Comparison of ENCODE assay signal across 8 mouse cellular contexts in the genomic region with DNA sequence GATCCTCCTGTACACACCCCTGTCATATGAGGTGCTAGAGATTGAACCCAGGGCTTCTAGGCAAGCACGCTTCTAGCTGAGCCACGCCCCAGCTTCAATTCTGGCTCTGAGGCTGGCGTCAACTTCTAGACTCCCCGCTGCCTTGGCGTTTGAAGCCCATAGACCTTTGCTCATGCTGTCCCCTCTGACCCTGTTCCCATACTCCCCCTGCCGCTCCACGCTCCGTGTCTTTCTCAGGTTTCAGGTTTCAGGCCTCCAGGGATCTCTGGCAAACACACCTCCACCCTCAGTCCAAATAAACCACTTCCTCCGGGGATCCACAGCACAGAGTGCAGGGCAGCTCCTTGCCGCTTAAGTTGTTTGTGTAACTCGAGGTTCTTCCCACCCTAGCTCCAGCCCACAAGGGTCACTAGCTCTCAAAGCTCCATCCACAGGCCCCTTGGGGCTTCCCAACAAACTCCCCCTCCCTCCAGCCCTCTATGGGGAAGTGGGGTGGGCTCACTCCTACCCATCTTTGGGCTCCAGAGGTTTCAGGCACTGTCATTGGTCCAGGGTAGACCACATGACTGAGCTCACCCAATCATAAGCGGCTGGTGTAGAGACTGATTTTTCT. TPM values are rescaled to one million over a fixed set of nuclear protein-coding genes. Genes with fewer than 3 reads are reported as not detected.
DNase-seq lines count a peak whose midpoint lies in the region; ATAC-seq and TF ChIP-seq lines count a peak whose summit lies in the region.

No protein-coding gene starts in this region.

- no peak overlapping the region for H3K4me3 ChIP-seq in midbrain, embryonic 11.5 days (ENCODE audit: low read depth, low read length)
- no peak overlapping the region for H3K4me3 ChIP-seq in midbrain, postnatal 0 days (ENCODE audit: low read depth, low read length)
- H3K4me3 ChIP-seq in liver, adult 2 months (ENCODE audit: insufficient read depth, low read depth, low read length) = no peak overlapping the region

- 15% methylated on average over 12 of the region's 12 CpGs for WGBS in midbrain, embryonic 11.5 days
- WGBS in midbrain, postnatal 0 days = 14% methylated on average over 12 of the region's 12 CpGs
- 17% methylated on average over 12 of the region's 12 CpGs for WGBS in liver, adult 2 months

- H3K9ac ChIP-seq in midbrain, embryonic 11.5 days (ENCODE audit: low read length) = no peak overlapping the region
- H3K9ac ChIP-seq in midbrain, postnatal 0 days (replicated peaks; ENCODE audit: low read length, poor library complexity, severe bottlenecking) = no peak overlapping the region
- H3K9ac ChIP-seq in liver, adult 2 months (ENCODE audit: low read depth, low read length) = no peak overlapping the region

- no peak for TF ChIP-seq POLR2A in brain, embryonic 14.5 days (IDR thresholded peaks at IDR 0.05; ENCODE audit: borderline replicate concordance, extremely low read depth, insufficient read depth, insufficient read length, poor library complexity, severe bottlenecking)
- no peak for TF ChIP-seq POLR2A in liver, adult 2 months (IDR thresholded peaks at IDR 0.05; ENCODE audit: extremely low read depth, insufficient read depth, low read length)

- H3K79me2 ChIP-seq in liver, adult 2 months (ENCODE audit: control insufficient read depth, insufficient read depth, low read length) = no peaks in the 10 kb centered on the region

- no peaks in the 10 kb centered on the region for H3K9me3 ChIP-seq in midbrain, embryonic 11.5 days (ENCODE audit: control insufficient read depth, low read length)
- no peaks in the 10 kb centered on the region for H3K9me3 ChIP-seq in midbrain, postnatal 0 days (ENCODE audit: low read length)

- 0 out of 2 replicates have a peak overlapping the region, but pooled peaks have one; percentile 6 for H3K4me2 ChIP-seq in midbrain, embryonic 11.5 days
- H3K4me2 ChIP-seq in midbrain, postnatal 0 days (ENCODE audit: low read depth, low read length, poor library complexity, severe bottlenecking) = no peak overlapping the region

- H3K27ac ChIP-seq in midbrain, embryonic 11.5 days (ENCODE audit: low read depth, low read length) = no peak overlapping the region
- no peak overlapping the region for H3K27ac ChIP-seq in midbrain, postnatal 0 days (ENCODE audit: low read depth, low read length)
- H3K27ac ChIP-seq in liver, adult 2 months (replicated peaks; ENCODE audit: insufficient read depth, low read depth, low read length) = no peak overlapping the region

- H3K36me3 ChIP-seq in midbrain, embryonic 11.5 days (ENCODE audit: control insufficient read depth, insufficient read depth, low read length) = no peaks in the 10 kb centered on the region
- no peaks in the 10 kb centered on the region for H3K36me3 ChIP-seq in midbrain, postnatal 0 days (ENCODE audit: insufficient read depth, low read length)
- H3K36me3 ChIP-seq in liver, adult 2 months (ENCODE audit: control insufficient read depth, insufficient read depth, low read length) = no peaks in the 10 kb centered on the region

- 0 out of 2 replicates have a peak, but pooled peaks cover 3% of the 10 kb centered on the region for H3K4me1 ChIP-seq in midbrain, embryonic 11.5 days (ENCODE audit: control insufficient read depth, insufficient read depth, low read length)
- no peaks in the 10 kb centered on the region for H3K4me1 ChIP-seq in midbrain, postnatal 0 days (ENCODE audit: insufficient read depth, low read length)
- H3K4me1 ChIP-seq in liver, adult 2 months (ENCODE audit: control insufficient read depth, insufficient read depth, low read length) = no peaks in the 10 kb centered on the region; the same call in 1 of the 2 replicates

- peak; percentile 92 for DNase-seq in midbrain, embryonic 11.5 days (ENCODE audit: low spot score, missing footprints)
- no peak for DNase-seq in midbrain, postnatal 0 days (ENCODE audit: low spot score)
- DNase-seq in brain, embryonic 14.5 days (ENCODE audit: low read depth) = peak; percentile 30
- DNase-seq in heart, postnatal 4 days = peak; percentile 54
- peak; percentile 45 for DNase-seq in liver, adult 2 months (ENCODE audit: extremely low read depth, low read depth, low spot score)
- no peak for DNase-seq in right cerebral cortex, postnatal 4 days
- DNase-seq in layer of hippocampus, postnatal 25 days (ENCODE audit: extremely low spot score in 1 of 2, low spot score in 1 of 2) = no peak

- TF ChIP-seq CTCF in midbrain, postnatal 0 days (IDR thresholded peaks at IDR 0.05) = no peak
- no peak for TF ChIP-seq CTCF in brain, embryonic 14.5 days (IDR thresholded peaks at IDR 0.05; ENCODE audit: borderline replicate concordance, extremely low read depth, insufficient read depth, insufficient read length)
- TF ChIP-seq CTCF in liver, adult 2 months (IDR thresholded peaks at IDR 0.05; ENCODE audit: low read depth, low read length) = no peak

- ATAC-seq in midbrain, embryonic 11.5 days (ENCODE audit: low FRiP score) = no peak
- no peak for ATAC-seq in midbrain, postnatal 0 days (ENCODE audit: low FRiP score)
- peak; percentile 74; the same call in 1 of the 2 replicates for ATAC-seq in neutrophil, adult 5-6 weeks (ENCODE audit: extremely low read depth, insufficient number of reproducible peaks, low FRiP score, poor library complexity, severe bottlenecking)

- H3K27me3 ChIP-seq in midbrain, embryonic 11.5 days (ENCODE audit: control insufficient read depth, insufficient read depth, low read length) = no peaks in the 10 kb centered on the region
- no peaks in the 10 kb centered on the region for H3K27me3 ChIP-seq in midbrain, postnatal 0 days (ENCODE audit: insufficient read depth, low read length)
- no peaks in the 10 kb centered on the region for H3K27me3 ChIP-seq in liver, adult 2 months (ENCODE audit: control insufficient read depth, insufficient read depth, low read length)

RNA-seq across cellular contexts. Expression of a gene that starts 20.0 kb away (rescaled TPM):
- 168 and 173 TPM in 2 replicates for polyA plus RNA-seq in midbrain, embryonic 11.5 days (2014; fragmentation: Nextera tagmentation; extraction: Ambion mirVana)
- total RNA-seq in midbrain, postnatal 0 days (2014; rRNA removed) = 47.4 and 55.5 TPM in 2 replicates
- 38.0 and 38.6 TPM in 2 replicates for polyA plus RNA-seq in midbrain, postnatal 0 days (2015; fragmentation: Nextera tagmentation; extraction: Ambion mirVana)
- 61.3 and 62.3 TPM in 2 replicates for polyA plus RNA-seq in brain, embryonic 14.5 days (2012; rRNA removed)
- total RNA-seq in heart, postnatal 4 days (2021) = 100 to 1,000 TPM; 313 to 318 TPM
- total RNA-seq in liver, adult 2 months (2014; rRNA removed) = 23.0 and 27.7 TPM in 2 replicates
- 23.4 and 30.8 TPM in 2 replicates for polyA plus RNA-seq in liver, adult 2 months (2012; rRNA removed)
- total RNA-seq in neutrophil, adult 5-6 weeks (2017) = 31.7 and 32.3 TPM in 2 replicates
- 10 to 100 TPM; 36.9 to 38.9 TPM for total RNA-seq in layer of hippocampus, postnatal 25 days (2021)

Comparison
In these comparisons a context has a peak if more than half of its experiments do, and no peak if none do; other contexts are left out.
1. DNase-seq: peak in midbrain, embryonic 11.5 days (single experiment), brain, embryonic 14.5 days (single experiment), heart, postnatal 4 days (single experiment) and liver, adult 2 months (single experiment); none in midbrain, postnatal 0 days (single experiment), right cerebral cortex, postnatal 4 days (single experiment) and layer of hippocampus, postnatal 25 days (0 of 2).